Mouse (Mus musculus) frontal cortex, adult 2 months (tissue): ENCODE measurements around the gene Tmie. TPM values are rescaled to one million over a fixed set of nuclear protein-coding genes. Genes with fewer than 3 reads are reported as not detected.
"Not testable (repeated sequence)": the region's sequence is repeated elsewhere in the genome, so short reads cannot be mapped to it uniquely, and the experiment has no call there.

ENCODE experiments used
- DNase-seq, 2 experiments: peaks; one replicate each; pipeline ENCODE4 v3.0.0; 2022; ENCODE audit warnings: low spot score in 1 of 2; ENCODE audit errors: extremely low spot score in 1 of 2
- polyA plus RNA-seq: library from polyadenylated mRNA; depleted of rRNA; stranded (reverse); fragments of >200 nt; gene quantifications from 2 replicates; pipeline ENCODE4 v1.2.3, GENCODE M21; 2012; rRNA removed

The Tmie gene
- polyA plus RNA-seq, 1 experiment, result 2.2 TPM

- no peak for DNase-seq
Measured at GRCm38 (mm10) chr9:110844206-110844605, 35.7 kb downstream of the Tmie start, which contains the start of gene Prss46. Gene Prss46, plus strand, starts transcription at chr9:110844506.

GRCm38 (mm10) chr9:110841438-110841837 lies 38.5 kb downstream of the Tmie start:
- no peak for DNase-seq

- DNase-seq, result no peak
Measured at GRCm38 (mm10) chr9:110840905-110841304, 39.0 kb downstream of the Tmie start.

- DNase-seq, result peak; percentile 18 to 32
Measured at GRCm38 (mm10) chr9:110836112-110836511, 43.8 kb downstream of the Tmie start.

- no peak for DNase-seq
Measured at GRCm38 (mm10) chr9:110834961-110835360, 45.0 kb downstream of the Tmie start.

- no peak for DNase-seq
Measured at GRCm38 (mm10) chr9:110834411-110834810, 45.5 kb downstream of the Tmie start, which contains the start of gene Prss45. Gene Prss45, plus strand, starts transcription at chr9:110834588.

- no peak for DNase-seq
Measured at GRCm38 (mm10) chr9:110833021-110833420, 46.9 kb downstream of the Tmie start.

- DNase-seq, result no peak
Measured at GRCm38 (mm10) chr9:110826390-110826789, 53.5 kb downstream of the Tmie start, which contains the start of gene Prss43. Gene Prss43, plus strand, starts transcription at chr9:110826690.

- DNase-seq, result no peak
Measured at GRCm38 (mm10) chr9:110825832-110826231, 54.1 kb downstream of the Tmie start.

GRCm38 (mm10) chr9:110825426-110825825 lies 54.5 kb downstream of the Tmie start:
- no peak for DNase-seq

- DNase-seq, result no peak
Measured at GRCm38 (mm10) chr9:110821436-110821835, 58.5 kb downstream of the Tmie start.

- DNase-seq, result not testable (repeated sequence)
Measured at GRCm38 (mm10) chr9:110820546-110820945, 59.4 kb downstream of the Tmie start.

Other genes with a start within 250 kb of the Tmie start
- 22.4 and 24.5 TPM in 2 replicates for gene Nbeal2, start 226.0 kb downstream of the Tmie start, polyA plus RNA-seq
- gene Ccdc12, start 223.6 kb downstream of the Tmie start, polyA plus RNA-seq, result 105 and 106 TPM in 2 replicates
- 0.32 and 0.46 TPM in 2 replicates for gene Myl3, start 138.3 kb downstream of the Tmie start, polyA plus RNA-seq
- 6.9 and 9.1 TPM in 2 replicates for gene Pth1r, start 133.0 kb downstream of the Tmie start, polyA plus RNA-seq
- gene Prss42, start 81.9 kb downstream of the Tmie start, polyA plus RNA-seq, result 0.06 TPM in 1 of 2 replicates, not detected in the other
- not detected in 2 replicates for gene Prss44, start 66.1 kb downstream of the Tmie start, polyA plus RNA-seq
- gene Prss43, start 53.4 kb downstream of the Tmie start, polyA plus RNA-seq, result 0.06 and 0.15 TPM in 2 replicates
- 0.42 and 0.54 TPM in 2 replicates for gene Prss45, start 45.5 kb downstream of the Tmie start, polyA plus RNA-seq
- gene Prss46, start 35.6 kb downstream of the Tmie start, polyA plus RNA-seq, result not detected in 2 replicates
- gene Prss50, start 22.1 kb downstream of the Tmie start, polyA plus RNA-seq, result 0.65 and 0.86 TPM in 2 replicates
- 7.9 and 8.3 TPM in 2 replicates for gene Als2cl, start 243 bp downstream of the Tmie start, polyA plus RNA-seq
- not detected in 2 replicates for gene Fam240a, start 36.7 kb upstream of the Tmie start, polyA plus RNA-seq
- 0.94 and 1.3 TPM in 2 replicates for gene Tdgf1, start 66.0 kb upstream of the Tmie start, polyA plus RNA-seq
- 0.97 and 1.0 TPM in 2 replicates for gene Lrrc2, start 71.4 kb upstream of the Tmie start, polyA plus RNA-seq
- gene Rtp3, start 110.5 kb upstream of the Tmie start, polyA plus RNA-seq, result 0.50 and 0.71 TPM in 2 replicates
- 0.06 and 0.71 TPM in 2 replicates for gene Ltf, start 139.2 kb upstream of the Tmie start, polyA plus RNA-seq
- gene Ccrl2, start 177.4 kb upstream of the Tmie start, polyA plus RNA-seq, result 1.5 and 1.6 TPM in 2 replicates
- gene Lrrfip2, start 237.5 kb upstream of the Tmie start, polyA plus RNA-seq, result 45.6 and 52.0 TPM in 2 replicates